Mouse (Mus musculus) kidney, embryonic 14.5 days (tissue): ENCODE measurements around the gene Ptdss2. TPM values are rescaled to one million over a fixed set of nuclear protein-coding genes. Genes with fewer than 3 reads are reported as not detected.

Source experiments
- ATAC-seq: fragments of 200-750 bp; cut with Nextera tagmentation; 2 replicates; pipeline ENCODE4 v1.8.0; 2017; ENCODE audit warnings: moderate number of reproducible peaks, mild to moderate bottlenecking, moderate TSS enrichment, moderate library complexity; ENCODE audit not compliant: low FRiP score, low TSS enrichment
- H3K27ac ChIP-seq: fragments of 300-500 bp; sonication (generic); 2 replicates; pipeline ENCODE4 v1.5.1; 2014; ENCODE audit warnings: low read depth, mild to moderate bottlenecking, low read length, moderate library complexity, mixed read lengths
- H3K27me3 ChIP-seq: fragments of 300-500 bp; sonication (generic); 2 replicates; pipeline ENCODE4 v1.6.1; 2014; ENCODE audit warnings: mild to moderate bottlenecking, low read length; ENCODE audit not compliant: control insufficient read depth, insufficient read depth
- H3K36me3 ChIP-seq: fragments of 300-500 bp; sonication (generic); 2 replicates; pipeline ENCODE4 v1.6.1; 2014; ENCODE audit warnings: low read length, mixed read lengths; ENCODE audit not compliant: control insufficient read depth, insufficient read depth
- H3K4me1 ChIP-seq: fragments of 300-500 bp; sonication (generic); 2 replicates; pipeline ENCODE4 v1.6.1; 2014; ENCODE audit warnings: low read length, mixed read lengths; ENCODE audit not compliant: control insufficient read depth, insufficient read depth
- H3K4me2 ChIP-seq: fragments of 300-500 bp; sonication (generic); replicated peaks from 2 replicates; pipeline ENCODE4 v1.6.1; 2014; ENCODE audit warnings: low read depth, mild to moderate bottlenecking, low read length
- H3K4me3 ChIP-seq: fragments of 300-500 bp; sonication (generic); 2 replicates; pipeline ENCODE4 v1.5.1; 2014; ENCODE audit warnings: mild to moderate bottlenecking, low read length
- H3K9ac ChIP-seq: fragments of 300-500 bp; sonication (generic); 2 replicates; pipeline ENCODE4 v1.6.1; 2014; ENCODE audit warnings: low read depth, mild to moderate bottlenecking, low read length, moderate library complexity
- H3K9me3 ChIP-seq: fragments of 300-500 bp; sonication (generic); 2 replicates; pipeline ENCODE4 v1.6.1; 2016; ENCODE audit warnings: low read length; ENCODE audit not compliant: control insufficient read depth
- WGBS: fragments of 180-500 bp; shearing (Covaris S2); extraction: QIAGEN DNeasy Blood & Tissue Kit; methylation state at CpG from one replicate; pipeline ENCODE4 v1.1.7; 2014; 5-methylcytosine and 5-hydroxymethylcytosine counted together
- polyA plus RNA-seq: library from polyadenylated mRNA; unstranded; fragments of >200 nt; fragmentation: Nextera tagmentation; extraction: Ambion mirVana; gene quantifications from 2 replicates; pipeline ENCODE4 v1.2.1, GENCODE M21; 2014

Gene Ptdss2
- polyA plus RNA-seq, 1 experiment from 2014 or later: 63.1 TPM

DNA sequence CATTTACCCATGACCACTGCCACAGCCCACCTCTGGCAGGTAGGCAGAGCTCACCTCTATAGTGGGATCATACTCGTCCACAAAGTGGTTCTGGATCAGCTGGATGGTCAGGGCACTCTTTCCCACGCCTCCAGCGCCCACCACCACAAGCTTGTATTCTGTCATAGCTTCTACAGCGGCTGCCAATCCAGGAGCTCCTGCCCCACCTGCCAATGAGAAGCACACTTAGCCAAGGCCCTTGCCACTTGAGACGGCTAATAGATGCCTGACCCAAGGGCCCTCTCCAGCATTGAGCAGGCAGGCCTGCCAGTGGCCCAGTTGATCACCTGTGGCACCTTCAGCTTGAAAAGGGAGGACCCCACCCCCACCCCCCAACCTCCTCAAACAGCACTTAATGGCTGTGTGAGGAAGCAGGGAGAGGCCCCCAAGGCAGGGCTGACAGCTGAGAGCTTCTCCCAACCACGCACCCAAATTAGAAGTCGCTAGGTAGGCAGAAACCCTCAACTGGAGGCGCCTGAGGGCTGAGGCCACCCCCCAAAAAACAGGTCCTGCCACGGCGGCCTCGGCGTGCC lies 70.7 kb downstream of the Ptdss2 start:
- H3K36me3 ChIP-seq: peaks cover 31% of the 10 kb centered on the region
- ATAC-seq: no peak
- peaks cover 14% of the 10 kb centered on the region; the same call in 1 of the 2 replicates for H3K4me1 ChIP-seq
- peak overlapping the region; percentile 97 for H3K4me2 ChIP-seq
- H3K4me3 ChIP-seq: peak overlapping the region; percentile 92
- 28% methylated on average over 12 of the region's 12 CpGs for WGBS
- no peaks in the 10 kb centered on the region for H3K27me3 ChIP-seq
- peak overlapping the region; percentile 65; the same call in 1 of the 2 replicates for H3K27ac ChIP-seq
- no peaks in the 10 kb centered on the region for H3K9me3 ChIP-seq
- H3K9ac ChIP-seq: peak overlapping the region; percentile 93

DNA sequence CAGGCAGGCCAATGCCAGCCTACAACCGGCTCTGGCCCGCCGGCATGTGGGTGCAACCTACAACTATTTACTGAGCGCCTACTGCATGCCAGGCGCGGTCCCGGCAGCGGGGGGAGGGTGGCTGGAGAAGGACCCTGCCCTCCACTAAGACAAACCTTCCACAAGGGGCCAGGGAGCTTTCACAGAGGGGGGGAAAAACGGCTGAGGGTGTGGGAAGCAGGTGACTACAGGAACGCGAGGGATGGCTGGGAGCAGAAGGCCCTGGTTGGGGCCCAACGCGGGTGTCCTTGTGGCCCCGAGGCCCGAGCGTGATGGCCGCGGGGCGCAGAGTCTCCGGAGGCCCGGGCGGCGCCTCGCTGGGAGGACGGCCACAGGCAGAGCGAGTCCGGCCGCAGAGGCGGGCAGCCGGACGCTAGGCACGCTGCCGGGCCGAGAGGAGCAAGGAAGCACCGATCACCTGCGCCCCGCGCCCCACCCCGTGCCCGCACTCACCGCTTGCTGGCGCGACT lies 71.2 kb downstream of the Ptdss2 start:
- Histone ChIP-seq H3K4me1 (peaks cover 14% of the 10 kb centered on the region; the same call in 1 of the 2 replicates), H3K9me3 (no peaks in the 10 kb centered on the region), H3K36me3 (peaks cover 31% of the 10 kb centered on the region), H3K4me2 (peak overlapping the region; percentile 97), H3K27ac (peak overlapping the region; percentile 65; the same call in 1 of the 2 replicates), H3K4me3 (peak overlapping the region; percentile 92), H3K27me3 (no peaks in the 10 kb centered on the region), H3K9ac (peak overlapping the region; percentile 93)
- under 1% methylated on average over 41 of the region's 43 CpGs for WGBS
- peak; percentile 16 for ATAC-seq

- Histone ChIP-seq H3K27me3 (no peaks in the 10 kb centered on the region), H3K27ac (peak within 1 kb of the TSS; percentile 84), H3K9me3 (no peaks in the 10 kb centered on the region), H3K36me3 (peaks cover 31% of the 10 kb centered on the region), H3K9ac (peak within 1 kb of the TSS; percentile 93), H3K4me2 (peak within 1 kb of the TSS; percentile 97), H3K4me1 (peaks cover 14% of the 10 kb centered on the region; the same call in 1 of the 2 replicates), H3K4me3 (peak within 1 kb of the TSS; percentile 92)
- WGBS: under 1% methylated on average over 31 of the region's 39 CpGs
- ATAC-seq: peak; percentile 93
Measured at GRCm38 (mm10) chr7:141193948-141194347, 71.8 kb downstream of the Ptdss2 start, which contains the start of the genes Hras and Lrrc56. Gene Hras, minus strand, starts transcription at chr7:141194005. Gene Lrrc56, plus strand, starts transcription at chr7:141194157.

GRCm38 (mm10) chr7:141194409-141194808 lies 72.2 kb downstream of the Ptdss2 start:
- peak overlapping the region; percentile 92 for H3K4me3 ChIP-seq
- peak overlapping the region; percentile 65 for H3K9ac ChIP-seq
- WGBS: under 1% methylated on average over 23 of the region's 23 CpGs
- peaks cover 14% of the 10 kb centered on the region; the same call in 1 of the 2 replicates for H3K4me1 ChIP-seq
- H3K36me3 ChIP-seq: peaks cover 30% of the 10 kb centered on the region
- peak overlapping the region; percentile 97 for H3K4me2 ChIP-seq
- H3K9me3 ChIP-seq: no peaks in the 10 kb centered on the region
- H3K27ac ChIP-seq: peak overlapping the region; percentile 84
- ATAC-seq: no peak
- no peaks in the 10 kb centered on the region for H3K27me3 ChIP-seq

DNA sequence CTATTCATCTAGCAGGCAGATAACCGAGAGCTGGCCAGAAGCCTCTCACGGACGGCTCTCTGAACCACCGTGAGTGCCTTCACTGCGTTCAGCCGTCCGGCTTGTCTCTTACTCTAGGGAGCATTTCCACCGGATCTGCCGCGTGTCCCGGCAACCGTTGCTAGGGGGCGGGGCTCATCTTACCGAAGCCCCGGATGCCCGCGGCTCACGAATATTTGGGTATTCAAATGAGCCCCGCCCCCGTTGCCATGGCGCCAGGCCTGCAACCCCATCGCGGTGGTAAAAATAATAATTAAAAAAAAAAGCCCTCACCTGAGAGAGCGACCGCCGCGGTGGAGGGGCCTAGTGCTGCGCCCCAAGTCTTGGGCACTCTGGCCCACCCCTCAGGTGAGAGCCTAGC lies 72.6 kb downstream of the Ptdss2 start:
- peak; percentile 46 for ATAC-seq
- WGBS: under 1% methylated on average over 28 of the region's 28 CpGs
- peaks cover 14% of the 10 kb centered on the region; the same call in 1 of the 2 replicates for H3K4me1 ChIP-seq

GRCm38 (mm10) chr7:141195754-141196153 lies 73.6 kb downstream of the Ptdss2 start:
- peak overlapping the region; percentile 97; the same call in 1 of the 2 replicates for H3K4me2 ChIP-seq
- ATAC-seq: no peak
- H3K9ac ChIP-seq: no peak overlapping the region

More for the DNA sequence above, 72.6 kb downstream of the Ptdss2 start:
- Histone ChIP-seq H3K36me3 (peaks cover 25% of the 10 kb centered on the region), H3K4me2 (peak overlapping the region; percentile 97), H3K4me3 (peak overlapping the region; percentile 92), H3K27me3 (no peaks in the 10 kb centered on the region), H3K27ac (peak overlapping the region; percentile 84; the same call in 1 of the 2 replicates), H3K9ac (peak overlapping the region; percentile 65), H3K9me3 (no peaks in the 10 kb centered on the region)

GRCm38 (mm10) chr7:141196619-141197282 lies 74.6 kb downstream of the Ptdss2 start:
- Histone ChIP-seq H3K9me3 (no peaks in the 10 kb centered on the region), H3K9ac (no peak overlapping the region), H3K4me2 (no peak overlapping the region), H3K27me3 (no peaks in the 10 kb centered on the region), H3K4me3 (no peak overlapping the region), H3K4me1 (peaks cover 14% of the 10 kb centered on the region; the same call in 1 of the 2 replicates), H3K36me3 (peaks cover 6% of the 10 kb centered on the region; the same call in 1 of the 2 replicates), H3K27ac (no peak overlapping the region)
- ATAC-seq: no peak
- whole genome bisulfite sequencing: 94% methylated on average over 8 of the region's 8 CpGs

More at GRCm38 (mm10) chr7:141195754-141196153, 73.6 kb downstream of the Ptdss2 start:
- peaks cover 14% of the 10 kb centered on the region; the same call in 1 of the 2 replicates for H3K4me1 ChIP-seq
- H3K27me3 ChIP-seq: no peaks in the 10 kb centered on the region
- no peak overlapping the region for H3K4me3 ChIP-seq
- no peaks in the 10 kb centered on the region for H3K9me3 ChIP-seq
- WGBS: 99% methylated on average over 2 of the region's 2 CpGs
- H3K27ac ChIP-seq: no peak overlapping the region
- peaks cover 16% of the 10 kb centered on the region for H3K36me3 ChIP-seq

DNA sequence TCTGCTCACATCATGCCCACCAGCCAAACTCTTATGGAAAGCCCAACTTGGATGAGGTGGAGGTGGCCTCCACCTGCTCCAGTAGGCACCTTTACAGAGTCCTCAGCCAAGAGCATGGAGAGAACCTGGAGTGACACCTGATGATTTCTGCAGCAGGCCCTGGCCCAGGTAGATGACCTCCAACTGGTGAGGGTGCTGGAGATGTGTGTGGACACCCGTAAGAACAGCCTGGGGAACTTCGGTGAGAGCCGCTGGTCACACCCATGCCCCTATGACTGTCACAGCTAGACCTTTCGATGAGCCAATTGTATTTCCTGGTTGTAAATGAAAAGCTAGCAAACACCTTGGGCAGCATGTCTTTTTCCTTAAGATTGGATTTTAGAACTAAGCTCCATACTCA lies 75.9 kb downstream of the Ptdss2 start:
- Histone ChIP-seq H3K9ac (no peak overlapping the region), H3K4me2 (no peak overlapping the region), H3K4me1 (peaks cover 3% of the 10 kb centered on the region; the same call in 1 of the 2 replicates), H3K4me3 (no peak overlapping the region), H3K9me3 (no peaks in the 10 kb centered on the region), H3K27ac (no peak overlapping the region), H3K36me3 (no peaks in the 10 kb centered on the region), H3K27me3 (no peaks in the 10 kb centered on the region)
- WGBS: 98% methylated on average over 4 of the region's 4 CpGs
- no peak for ATAC-seq
